Mouse (Mus musculus): Measurements from ENCODE around the gene Spdya.

DNA sequence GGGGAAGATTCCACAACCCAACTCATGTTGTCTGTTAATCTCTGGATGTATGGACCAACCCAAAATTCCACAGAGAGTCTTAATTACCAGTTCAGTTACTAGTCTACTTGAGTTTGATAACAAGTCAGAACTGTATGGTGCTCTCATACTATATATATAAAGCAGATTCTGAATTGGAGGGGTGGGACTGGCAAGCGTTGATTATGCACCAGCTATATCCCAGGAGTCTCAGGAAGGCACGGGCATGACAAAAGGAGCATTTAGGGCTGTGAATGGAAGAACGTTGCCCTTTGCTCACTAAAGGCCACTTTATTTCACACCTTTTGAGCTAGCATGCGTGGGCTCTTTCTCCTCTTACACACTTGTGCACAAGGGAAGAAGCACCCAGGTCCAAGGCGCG lies 511 bp upstream of the Spdya start:
- TF ChIP-seq HCFC1 (IDR thresholded peaks at IDR 0.05; ENCODE audit: low read depth, low read length) (no peak), CTCF (IDR thresholded peaks at IDR 0.05 in 2 of 3, conservative IDR thresholded peaks at IDR 0.05 in 1 of 3; ENCODE audit: control insufficient read depth in 1 of 3, insufficient read depth in 1 of 3, low read depth in 2 of 3, low read length in 3 of 3, poor library complexity in 1 of 3, severe bottlenecking in 1 of 3) (no peak), CHD2 (IDR thresholded peaks at IDR 0.05; ENCODE audit: low read length) (no peak), EP300 (IDR thresholded peaks at IDR 0.05; ENCODE audit: low read depth in 1 of 2, low read length in 2 of 2) (no peak)
